8 mouse cellular contexts compared by ENCODE assay signal in genomic region chr6:108784056-108784455, GRCm38 (mm10). TPM values are rescaled to one million over a fixed set of nuclear protein-coding genes. Genes with fewer than 3 reads are reported as not detected.
A peak's percentile ranks its signal among the peaks of the same experiment; 100 is the strongest.
DNase-seq lines count a peak whose midpoint lies in the region; ATAC-seq and TF ChIP-seq lines count a peak whose summit lies in the region.

No protein-coding gene starts in this region.

- no peak for ATAC-seq in kidney, postnatal 0 days (replicated peaks; ENCODE audit: low FRiP score, low read depth)
- no peak for ATAC-seq in forebrain, postnatal 0 days
- peak; percentile 45; the same call in 1 of the 2 replicates for ATAC-seq in stomach, embryonic 15.5 days (ENCODE audit: insufficient read depth, low FRiP score, low read depth)

- peak overlapping the region; percentile 87 for H3K4me3 ChIP-seq in kidney, postnatal 0 days (replicated peaks; ENCODE audit: low read depth, low read length)
- peak overlapping the region; percentile 100 for H3K4me3 ChIP-seq in forebrain, postnatal 0 days (ENCODE audit: low read depth, low read length)
- H3K4me3 ChIP-seq in stomach, embryonic 15.5 days (replicated peaks): peak overlapping the region; percentile 94

- peak; percentile 34 for DNase-seq in kidney, postnatal 0 days (ENCODE audit: low spot score)
- DNase-seq in kidney, adult 8-10 months: no peak
- DNase-seq in adipocyte (ENCODE audit: low spot score): peak; percentile 50
- no peak for DNase-seq in forebrain, postnatal 0 days
- DNase-seq in lung, adult 18-20 months: peak; percentile 75 to 85
- DNase-seq in cerebellum, adult 18-20 months: no peak
- no peak for DNase-seq in gastrocnemius, adult 18-20 months (ENCODE audit: low spot score)

- H3K9me3 ChIP-seq in kidney, postnatal 0 days (replicated peaks; ENCODE audit: low read length): no peaks in the 10 kb centered on the region
- no peaks in the 10 kb centered on the region for H3K9me3 ChIP-seq in forebrain, postnatal 0 days (ENCODE audit: low read length)
- H3K9me3 ChIP-seq in stomach, embryonic 15.5 days: no peaks in the 10 kb centered on the region

- no peak for TF ChIP-seq CTCF in kidney, postnatal 0 days (IDR thresholded peaks at IDR 0.05; ENCODE audit: low read depth)
- no peak for TF ChIP-seq CTCF in forebrain, postnatal 0 days (IDR thresholded peaks at IDR 0.05; ENCODE audit: low read depth)

- H3K4me1 ChIP-seq in kidney, postnatal 0 days (replicated peaks; ENCODE audit: insufficient read depth, low read length): peaks cover 14% of the 10 kb centered on the region
- H3K4me1 ChIP-seq in forebrain, postnatal 0 days (ENCODE audit: insufficient read depth): peaks cover 11% of the 10 kb centered on the region
- peaks cover 10% of the 10 kb centered on the region for H3K4me1 ChIP-seq in stomach, embryonic 15.5 days

- 11% methylated on average over 11 of the region's 11 CpGs for WGBS in kidney, postnatal 0 days
- WGBS in forebrain, postnatal 0 days: 29% methylated on average over 11 of the region's 11 CpGs
- 19% methylated on average over 11 of the region's 11 CpGs for WGBS in stomach, embryonic 15.5 days

- H3K9ac ChIP-seq in kidney, postnatal 0 days (ENCODE audit: low read depth, low read length): peak overlapping the region; percentile 89
- H3K9ac ChIP-seq in forebrain, postnatal 0 days: peak overlapping the region; percentile 98
- H3K9ac ChIP-seq in stomach, embryonic 15.5 days: peak overlapping the region; percentile 91; the same call in 1 of the 2 replicates

- H3K36me3 ChIP-seq in kidney, postnatal 0 days (ENCODE audit: insufficient read depth, low read length): no peaks in the 10 kb centered on the region
- H3K36me3 ChIP-seq in forebrain, postnatal 0 days (ENCODE audit: insufficient read depth): no peaks in the 10 kb centered on the region
- H3K36me3 ChIP-seq in stomach, embryonic 15.5 days: no peaks in the 10 kb centered on the region

- no peaks in the 10 kb centered on the region for H3K27me3 ChIP-seq in kidney, postnatal 0 days (ENCODE audit: insufficient read depth, low read length)
- H3K27me3 ChIP-seq in forebrain, postnatal 0 days (ENCODE audit: insufficient read depth, low read length): no peaks in the 10 kb centered on the region
- H3K27me3 ChIP-seq in stomach, embryonic 15.5 days (replicated peaks): no peaks in the 10 kb centered on the region

- peak overlapping the region; percentile 92; the same call in 1 of the 2 replicates for H3K27ac ChIP-seq in kidney, postnatal 0 days
- no peak overlapping the region for H3K27ac ChIP-seq in forebrain, postnatal 0 days (ENCODE audit: low read depth, low read length)
- peak overlapping the region; percentile 83 for H3K27ac ChIP-seq in stomach, embryonic 15.5 days

- peak overlapping the region; percentile 89 for H3K4me2 ChIP-seq in kidney, postnatal 0 days (ENCODE audit: low read length)
- peak overlapping the region; percentile 63 for H3K4me2 ChIP-seq in forebrain, postnatal 0 days (ENCODE audit: low read depth)
- peak overlapping the region; percentile 73 for H3K4me2 ChIP-seq in stomach, embryonic 15.5 days

RNA-seq across cellular contexts. Expression of gene Arl8b, which starts 1.2 kb away (rescaled TPM):
- 64.5 and 64.7 TPM in 2 replicates for polyA plus RNA-seq in kidney, postnatal 0 days (2015; fragmentation: Nextera tagmentation; extraction: Ambion mirVana)
- total RNA-seq in forebrain, postnatal 0 days (2014; rRNA removed): 70.3 and 75.9 TPM in 2 replicates
- 88.4 and 97.6 TPM in 2 replicates for polyA plus RNA-seq in forebrain, postnatal 0 days (2015; fragmentation: Nextera tagmentation; extraction: Ambion mirVana)
- 70.8 and 82.2 TPM in 2 replicates for polyA plus RNA-seq in stomach, embryonic 15.5 days (2015; fragmentation: Nextera tagmentation; extraction: Ambion mirVana)
- total RNA-seq in gastrocnemius, adult 18-20 months (2021): 100 to 1,000 TPM; 114 to 126 TPM

RNA-seq across cellular contexts. Expression of gene Edem1, which starts 44.4 kb away (rescaled TPM):
- polyA plus RNA-seq in kidney, postnatal 0 days (2015; fragmentation: Nextera tagmentation; extraction: Ambion mirVana): 18.5 and 23.9 TPM in 2 replicates
- total RNA-seq in forebrain, postnatal 0 days (2014; rRNA removed): 18.9 and 21.1 TPM in 2 replicates
- polyA plus RNA-seq in forebrain, postnatal 0 days (2015; fragmentation: Nextera tagmentation; extraction: Ambion mirVana): 3.6 and 4.2 TPM in 2 replicates
- 71.9 and 82.5 TPM in 2 replicates for polyA plus RNA-seq in stomach, embryonic 15.5 days (2015; fragmentation: Nextera tagmentation; extraction: Ambion mirVana)
- 1 to 10 TPM; 2.7 to 5.1 TPM for total RNA-seq in gastrocnemius, adult 18-20 months (2021)

Comparison
In these comparisons a context has a peak if more than half of its experiments do, and no peak if none do; other contexts are left out.
1. DNase-seq: peak in kidney, postnatal 0 days (single experiment), adipocyte (single experiment) and lung, adult 18-20 months (2 of 2); none in kidney, adult 8-10 months (0 of 2), forebrain, postnatal 0 days (single experiment), cerebellum, adult 18-20 months (0 of 2) and gastrocnemius, adult 18-20 months (single experiment).
2. Peak in every context shown above with its lines, with median percentiles within 50 percentile points of each other: H3K4me2 ChIP-seq, H3K4me3 ChIP-seq and H3K9ac ChIP-seq.